Comparison of ENCODE assay signal across 8 mouse cellular contexts in the genomic region with DNA sequence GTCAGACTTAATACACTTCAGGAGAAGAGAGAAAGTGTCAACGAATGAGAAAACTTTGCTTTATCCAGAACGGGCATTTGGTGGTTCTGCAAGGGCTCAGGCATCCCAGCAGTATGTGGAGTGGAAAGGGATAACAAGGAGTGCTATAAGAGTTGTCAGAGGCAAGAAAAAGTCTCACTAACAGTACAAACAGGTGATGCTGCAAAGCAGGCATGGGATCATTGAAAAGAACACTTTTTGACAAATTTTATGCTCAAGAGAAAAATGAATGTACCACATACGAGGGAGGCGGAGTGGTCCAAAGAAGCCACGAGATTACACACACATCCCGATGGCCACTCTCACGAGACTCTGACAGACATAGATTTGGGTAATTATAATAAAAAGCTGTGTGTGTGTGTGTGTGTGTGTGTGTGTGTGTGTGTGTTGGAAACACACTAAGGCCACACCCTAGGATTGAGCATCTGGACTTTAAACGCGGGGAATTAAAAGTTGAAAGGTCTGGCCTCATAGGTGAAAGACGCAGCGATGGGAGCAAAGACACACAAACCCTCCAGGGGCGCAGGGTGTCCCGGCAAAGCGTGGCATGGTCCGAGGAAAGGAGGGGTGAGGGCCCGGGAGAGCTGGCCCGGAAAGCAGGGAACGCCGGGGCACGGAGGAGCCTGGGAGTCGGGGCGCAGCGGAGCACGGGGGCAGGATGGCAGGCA.
DNase-seq lines count a peak whose midpoint lies in the region; ATAC-seq lines count a peak whose summit lies in the region.

No protein-coding gene starts in this region.

- peak overlapping the region; percentile 75 for H3K4me2 ChIP-seq in embryonic facial prominence, embryonic 15.5 days (replicated peaks)
- peak overlapping the region; percentile 81 for H3K4me2 ChIP-seq in intestine, embryonic 15.5 days (replicated peaks)
- peak overlapping the region; percentile 72 for H3K4me2 ChIP-seq in midbrain, embryonic 11.5 days

- peak overlapping the region; percentile 64 for H3K9ac ChIP-seq in embryonic facial prominence, embryonic 15.5 days
- peak overlapping the region; percentile 71 for H3K9ac ChIP-seq in intestine, embryonic 15.5 days
- peak overlapping the region; percentile 97 for H3K9ac ChIP-seq in midbrain, embryonic 11.5 days (ENCODE audit: low read length)

- H3K36me3 ChIP-seq in embryonic facial prominence, embryonic 15.5 days: no peaks in the 10 kb centered on the region
- H3K36me3 ChIP-seq in intestine, embryonic 15.5 days: no peaks in the 10 kb centered on the region
- no peaks in the 10 kb centered on the region for H3K36me3 ChIP-seq in midbrain, embryonic 11.5 days (ENCODE audit: control insufficient read depth, insufficient read depth, low read length)

- no peak for ATAC-seq in embryonic facial prominence, embryonic 15.5 days (ENCODE audit: insufficient number of reproducible peaks, low FRiP score, low TSS enrichment, low read depth)
- ATAC-seq in intestine, embryonic 15.5 days: no peak; the same call in none of the 2 replicates
- no peak; the same call in 1 of the 2 replicates for ATAC-seq in midbrain, embryonic 11.5 days (ENCODE audit: low FRiP score)

- no peaks in the 10 kb centered on the region for H3K9me3 ChIP-seq in embryonic facial prominence, embryonic 15.5 days (replicated peaks)
- H3K9me3 ChIP-seq in intestine, embryonic 15.5 days: no peaks in the 10 kb centered on the region
- no peaks in the 10 kb centered on the region for H3K9me3 ChIP-seq in midbrain, embryonic 11.5 days (ENCODE audit: control insufficient read depth, low read length)

- H3K27me3 ChIP-seq in embryonic facial prominence, embryonic 15.5 days: no peaks in the 10 kb centered on the region
- H3K27me3 ChIP-seq in intestine, embryonic 15.5 days (replicated peaks): no peaks in the 10 kb centered on the region
- H3K27me3 ChIP-seq in midbrain, embryonic 11.5 days (ENCODE audit: control insufficient read depth, insufficient read depth, low read length): no peaks in the 10 kb centered on the region; the same call in 1 of the 2 replicates

- peak overlapping the region; percentile 72 for H3K4me3 ChIP-seq in embryonic facial prominence, embryonic 15.5 days (replicated peaks)
- H3K4me3 ChIP-seq in intestine, embryonic 15.5 days (replicated peaks): peak overlapping the region; percentile 74
- peak overlapping the region; percentile 81 for H3K4me3 ChIP-seq in midbrain, embryonic 11.5 days (ENCODE audit: low read depth, low read length)

- H3K4me1 ChIP-seq in embryonic facial prominence, embryonic 15.5 days: peaks cover 21% of the 10 kb centered on the region
- peaks cover 19% of the 10 kb centered on the region for H3K4me1 ChIP-seq in intestine, embryonic 15.5 days (replicated peaks)
- H3K4me1 ChIP-seq in midbrain, embryonic 11.5 days (ENCODE audit: control insufficient read depth, insufficient read depth, low read length): peaks cover 11% of the 10 kb centered on the region; the same call in 1 of the 2 replicates

- DNase-seq in kidney, adult 11 months: peak; percentile 22
- no peak for DNase-seq in kidney, postnatal 36 days
- peak; percentile 65 for DNase-seq in NIH3T3 (ENCODE audit: low read depth)
- peak; percentile 95 for DNase-seq in midbrain, embryonic 11.5 days (ENCODE audit: low spot score, missing footprints)
- peak; percentile 38 to 58 for DNase-seq in thymus, postnatal 36 days
- DNase-seq in left cerebral cortex, adult 9 months (ENCODE audit: low spot score in 2 of 2): no peak

- peak overlapping the region; percentile 87 for H3K27ac ChIP-seq in embryonic facial prominence, embryonic 15.5 days (replicated peaks)
- peak overlapping the region; percentile 92 for H3K27ac ChIP-seq in intestine, embryonic 15.5 days
- H3K27ac ChIP-seq in midbrain, embryonic 11.5 days (ENCODE audit: low read depth, low read length): peak overlapping the region; percentile 89

- WGBS in embryonic facial prominence, embryonic 15.5 days: under 1% methylated on average over 24 of the region's 24 CpGs
- 2% methylated on average over 24 of the region's 24 CpGs for WGBS in intestine, embryonic 15.5 days
- WGBS in midbrain, embryonic 11.5 days: 2% methylated on average over 24 of the region's 24 CpGs

Comparison
In these comparisons a context has a peak if more than half of its experiments do, and no peak if none do; other contexts are left out.
1. DNase-seq: peak in kidney, adult 11 months (single experiment), NIH3T3 (single experiment), midbrain, embryonic 11.5 days (single experiment) and thymus, postnatal 36 days (2 of 2); none in kidney, postnatal 36 days (0 of 2) and left cerebral cortex, adult 9 months (0 of 2).
2. Peak in every context shown above with its lines, with median percentiles within 50 percentile points of each other: H3K27ac ChIP-seq, H3K4me2 ChIP-seq, H3K4me3 ChIP-seq and H3K9ac ChIP-seq.